Mouse (Mus musculus) fibroblast of lung, adult 2 months (primary cell): ENCODE data around the gene Vmn2r61.

Experiments
- DNase-seq: peaks from one replicate; pipeline ENCODE4 v3.0.0-alpha.2; 2011; ENCODE audit warnings: low read depth

Vmn2r61 gene

GRCm38 (mm10) chr7:42259753-42260152 lies at the start of gene Vmn2r61:
Vmn2r61 (plus strand) TSS chr7:42260053.
- no peak for DNase-seq
